Mouse (Mus musculus) cerebellum, adult 18-20 months (tissue): ENCODE results near the gene Arfrp1.
A peak's percentile ranks its signal among the peaks of the same experiment; 100 is the strongest.

Experiments
- DNase-seq, 2 experiments: peaks; one replicate each; pipeline ENCODE4 v3.0.0; 2021

Arfrp1 gene

GRCm38 (mm10) chr2:181375787-181376186, 10.6 kb upstream of the Arfrp1 start:
- DNase-seq, result no peak

- no peak for DNase-seq
These were observed 4.8 kb upstream of the Arfrp1 start for GRCm38 (mm10) chr2:181370001-181370400.

- peak in 1 of 2 experiments; percentile 26 for DNase-seq
These were observed 461 bp upstream of the Arfrp1 start for GRCm38 (mm10) chr2:181365655-181366075.

GRCm38 (mm10) chr2:181364487-181364859, 731 bp downstream of the Arfrp1 start:
- DNase-seq, result no peak

- DNase-seq, result no peak
These were observed 1.3 kb downstream of the Arfrp1 start for GRCm38 (mm10) chr2:181363946-181364345.

GRCm38 (mm10) chr2:181356780-181357179, 8.4 kb downstream of the Arfrp1 start:
- DNase-seq, result no peak

GRCm38 (mm10) chr2:181342766-181343165, 22.4 kb downstream of the Arfrp1 start:
- no peak for DNase-seq

GRCm38 (mm10) chr2:181340426-181340825, 24.8 kb downstream of the Arfrp1 start:
- peak; percentile 45 to 55 for DNase-seq

- DNase-seq, result peak; percentile 75 to 80
These were observed 31.2 kb downstream of the Arfrp1 start for GRCm38 (mm10) chr2:181334023-181334422.

GRCm38 (mm10) chr2:181332542-181332941, 32.7 kb downstream of the Arfrp1 start:
- no peak for DNase-seq

- DNase-seq, result no peak
These were observed 39.1 kb downstream of the Arfrp1 start for GRCm38 (mm10) chr2:181326098-181326497.

GRCm38 (mm10) chr2:181322136-181322535, 43.1 kb downstream of the Arfrp1 start:
- DNase-seq, result no peak

- DNase-seq, result no peak
These were observed 45.1 kb downstream of the Arfrp1 start for GRCm38 (mm10) chr2:181320103-181320499.

- DNase-seq, result peak; percentile 83 to 84
These were observed 45.7 kb downstream of the Arfrp1 start, which contains the start of gene Rtel1 for GRCm38 (mm10) chr2:181319248-181320102. Rtel1 (plus strand) TSS chr2:181319739.

- DNase-seq, result peak; percentile 86 to 90
These were observed 51.0 kb downstream of the Arfrp1 start, which contains the start of gene Stmn3 for GRCm38 (mm10) chr2:181314080-181314810. Stmn3 (minus strand) TSS chr2:181314500.

- DNase-seq, result peak; percentile 48 to 64
These were observed 51.7 kb downstream of the Arfrp1 start for GRCm38 (mm10) chr2:181313344-181314079.

- DNase-seq, result peak in 1 of 2 experiments; percentile 28
These were observed 52.2 kb downstream of the Arfrp1 start for GRCm38 (mm10) chr2:181313006-181313343.

- peak in 1 of 2 experiments; percentile 27 for DNase-seq
These were observed 52.8 kb downstream of the Arfrp1 start for GRCm38 (mm10) chr2:181312435-181312834.
